Mouse (Mus musculus): ENCODE results near the gene Ubac2.

DNA sequence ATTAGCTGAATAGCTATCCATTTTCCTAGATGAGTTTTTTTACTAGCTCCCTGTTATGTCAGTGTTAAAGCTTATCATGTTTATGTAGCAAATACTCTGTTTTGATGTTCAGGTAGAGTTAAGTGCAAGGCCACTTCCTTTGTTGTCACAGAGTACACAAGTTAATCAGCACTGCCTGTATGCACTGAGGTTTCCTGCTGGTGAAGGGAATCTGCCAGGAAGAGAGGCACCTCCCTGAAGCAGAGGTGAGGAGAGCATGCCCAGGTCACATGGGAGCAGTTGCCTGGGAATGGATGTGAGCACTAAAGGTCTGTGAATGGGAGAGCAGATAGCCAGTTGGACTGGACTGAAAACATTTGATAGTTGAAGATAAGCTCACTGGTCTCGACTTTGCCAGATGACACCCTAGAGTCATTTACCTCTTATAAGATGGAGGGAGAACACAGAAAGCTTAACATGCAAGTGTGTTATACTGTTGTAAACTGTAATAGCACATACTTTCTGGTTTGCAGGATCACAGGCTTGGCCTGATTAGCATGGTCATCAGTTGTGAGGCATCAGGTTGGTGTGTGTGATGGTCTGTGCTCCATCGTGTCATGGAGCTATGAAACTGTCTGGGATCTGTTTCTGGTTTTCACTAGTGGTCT, 73.1 kb downstream of the Ubac2 start:
- TF ChIP-seq CTCF (IDR thresholded peaks at IDR 0.05; ENCODE audit: control insufficient read depth, insufficient read depth, low read length), result no peak
- TF ChIP-seq POLR2A (IDR thresholded peaks at IDR 0.05; ENCODE audit: borderline replicate concordance, control insufficient read depth, low read depth, low read length), result no peak

All from bone marrow, adult 2 months (tissue).